Mouse (Mus musculus): Measurements from ENCODE around the gene Ciapin1.

Ciapin1 gene

DNA sequence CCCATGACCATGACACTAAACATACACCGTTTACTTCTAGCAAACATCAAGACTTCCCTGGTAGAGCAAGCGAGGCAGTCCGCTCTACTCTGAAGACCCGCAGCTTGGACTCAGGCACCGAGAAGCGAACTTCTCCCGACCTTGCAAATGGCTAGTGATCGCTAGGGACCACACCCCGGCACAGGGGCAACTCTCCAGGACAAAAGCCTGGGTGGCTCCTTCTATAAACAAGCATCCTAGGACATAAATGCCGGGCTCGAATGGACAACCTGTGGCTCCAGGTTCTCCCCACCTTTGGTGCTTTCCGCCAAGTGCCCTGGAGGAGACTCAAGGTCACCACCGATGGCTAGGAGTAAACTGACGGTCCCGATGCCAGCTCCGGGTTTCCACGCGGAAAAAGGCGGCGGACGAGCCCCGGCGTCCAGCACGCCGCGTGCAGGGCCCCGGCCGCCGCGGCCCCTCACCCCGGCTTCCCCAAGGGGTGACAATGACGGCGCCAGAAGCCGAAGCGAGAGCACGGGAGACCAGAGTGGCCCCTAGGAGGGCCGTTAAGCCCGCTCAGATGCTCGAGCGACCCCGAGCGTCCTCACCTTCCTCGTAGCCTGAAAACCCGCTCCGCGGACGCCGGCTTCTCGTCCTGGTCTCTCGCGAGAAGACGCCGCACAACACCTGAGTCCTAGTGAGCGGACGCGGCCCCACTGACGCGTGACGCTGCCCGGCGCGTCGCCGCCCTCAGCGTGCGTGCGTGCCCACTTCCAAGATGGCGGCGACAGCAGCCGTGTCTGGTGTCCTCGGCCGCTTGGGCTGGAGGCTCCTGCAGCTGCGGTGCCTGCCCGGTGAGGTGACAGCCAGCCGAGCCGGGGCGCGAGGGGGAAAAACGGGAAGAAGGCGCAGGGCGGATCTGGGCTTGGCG is at the start of gene Ciapin1, which contains the start of gene Coq9:
Ciapin1 (minus strand) TSS at position 697 of the 913 bp plus-strand sequence.
Coq9 (plus strand) TSS at position 660 of the 913 bp plus-strand sequence.
- in situ Hi-C loops (cut with MboI, MseI), result no loop called here

DNA sequence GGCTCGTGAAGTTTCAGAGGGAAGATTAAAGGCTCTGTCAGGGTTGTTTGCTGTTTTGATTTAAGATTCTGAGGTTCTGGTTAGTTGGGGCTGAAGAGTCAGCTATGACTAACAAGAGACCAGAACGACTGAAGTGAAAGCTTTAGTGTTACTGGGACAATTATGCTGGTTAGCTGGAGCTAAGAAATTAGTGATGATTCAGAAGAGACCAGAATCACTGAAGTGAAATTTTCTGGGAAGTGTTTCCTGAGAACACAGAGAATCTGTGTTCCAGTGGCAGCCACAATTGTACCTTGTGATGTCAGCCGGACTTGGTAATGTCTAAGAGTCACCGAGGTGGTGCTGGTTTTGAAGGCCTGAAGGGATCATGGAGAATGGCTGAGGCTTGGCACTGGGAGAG is 42.6 kb upstream of the Ciapin1 start:
- in situ Hi-C loops (cut with MboI, MseI), result no loop called here

- in situ Hi-C loops (cut with MboI, MseI), result no loop called here
Measured at GRCm38 (mm10) chr8:94876820-94877219, 38.7 kb upstream of the Ciapin1 start.

GRCm38 (mm10) chr8:94876197-94876730 is 38.1 kb upstream of the Ciapin1 start, which contains the start of gene Dok4:
Gene Dok4, minus strand, starts transcription at chr8:94876330.
- in situ Hi-C loops (cut with MboI, MseI), result no loop called here

- in situ Hi-C loops (cut with MboI, MseI), result no loop called here
Measured at GRCm38 (mm10) chr8:94875871-94876150, 37.7 kb upstream of the Ciapin1 start.

DNA sequence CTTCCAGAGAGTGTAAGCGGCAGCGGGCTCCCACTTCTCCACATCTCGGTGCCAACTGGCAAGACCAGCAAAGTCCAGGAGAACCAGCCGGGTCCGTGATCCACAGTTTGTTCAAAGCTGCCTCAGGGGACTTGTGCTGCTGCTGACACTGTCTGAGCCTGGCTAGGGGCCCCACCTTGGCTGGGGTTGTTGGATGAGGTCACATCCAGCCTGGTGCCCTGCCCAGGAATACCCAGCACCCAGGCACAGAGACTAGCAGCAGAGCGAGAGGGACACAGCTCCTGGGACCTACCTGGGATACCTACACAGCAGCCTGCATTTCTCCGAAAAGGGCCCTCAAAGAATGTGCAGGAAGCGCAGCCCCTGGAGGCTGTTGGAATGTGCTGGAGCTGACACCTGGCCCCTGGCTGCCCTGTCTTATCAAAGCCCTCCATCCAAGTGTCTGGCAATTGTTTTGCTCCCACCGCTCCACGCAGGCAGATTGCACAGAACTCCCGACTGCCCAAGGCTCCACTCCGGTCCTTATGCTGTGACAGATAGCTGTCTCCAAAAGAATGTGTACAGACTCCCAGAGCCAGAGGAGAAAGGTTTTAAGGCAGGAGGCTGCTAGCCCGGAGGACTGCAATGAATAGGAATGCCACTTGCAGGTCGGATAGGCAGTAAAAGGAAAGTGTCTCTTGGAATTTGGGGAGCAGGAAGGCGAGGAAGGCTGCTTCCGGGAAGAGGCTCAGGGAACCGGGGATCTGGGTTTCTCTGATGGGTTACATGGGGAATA is 37.1 kb upstream of the Ciapin1 start:
- in situ Hi-C loops (cut with MboI, MseI), result no loop called here

DNA sequence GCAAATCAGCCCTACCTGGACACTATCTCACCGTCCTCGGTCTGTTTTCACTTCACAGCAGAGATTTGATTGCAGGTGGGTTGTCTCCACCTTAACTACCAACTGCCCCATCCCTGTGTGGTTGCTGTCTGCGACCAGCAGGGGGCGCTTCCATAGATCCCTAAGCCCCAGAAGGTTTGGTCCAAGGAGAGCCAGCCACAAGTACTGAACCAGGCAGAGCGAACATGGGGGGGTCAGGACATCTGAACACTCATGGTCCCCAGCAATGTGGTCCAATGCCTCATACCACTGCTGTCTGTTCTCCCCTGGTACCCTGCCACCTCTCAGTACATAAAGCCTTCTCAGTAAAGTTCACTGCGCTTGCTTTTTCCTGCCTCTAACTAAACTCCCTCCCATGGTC is 36.2 kb upstream of the Ciapin1 start:
- in situ Hi-C loops (cut with MboI, MseI), result no loop called here

DNA sequence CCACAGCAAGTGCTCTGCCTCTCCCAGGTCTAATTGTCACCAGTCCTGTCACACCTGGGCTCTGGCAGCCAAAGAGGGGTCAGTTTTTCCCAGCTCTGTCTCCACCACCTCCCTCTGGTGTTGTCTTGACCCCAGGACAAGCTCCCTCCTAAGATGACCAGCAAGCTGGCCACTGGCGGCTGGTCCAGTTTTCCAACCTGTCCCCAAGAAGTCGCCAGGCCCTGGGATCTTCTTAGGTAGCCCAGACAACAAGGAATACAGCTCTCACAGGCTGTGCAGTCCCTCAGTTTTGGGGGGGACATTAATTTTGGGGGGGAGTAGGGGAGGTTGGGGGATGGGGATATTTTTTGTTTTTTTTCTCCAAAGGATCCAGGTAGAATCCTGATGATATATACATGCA is 34.4 kb upstream of the Ciapin1 start:
- in situ Hi-C loops (cut with MboI, MseI), result no loop called here

DNA sequence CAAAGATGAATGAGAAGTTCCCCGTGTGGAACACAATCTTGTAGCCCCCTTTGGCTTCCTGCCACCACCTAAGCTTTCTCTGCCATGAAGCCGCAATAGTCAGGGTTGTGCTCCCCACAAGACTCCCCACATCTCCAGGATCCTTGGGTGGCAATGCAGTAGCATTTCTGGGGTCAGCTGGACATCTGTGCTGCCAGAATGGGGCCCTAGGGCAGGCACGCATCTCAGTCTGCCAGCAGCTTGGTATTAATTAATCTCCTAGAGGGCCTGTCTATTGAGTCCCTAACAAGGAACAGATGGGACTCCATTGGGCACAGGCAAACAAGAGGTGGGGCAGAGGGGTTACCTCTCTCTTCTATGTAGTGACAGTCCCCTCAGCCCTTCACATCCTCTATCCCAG is 34.0 kb upstream of the Ciapin1 start:
- in situ Hi-C loops (cut with MboI, MseI), result no loop called here

DNA sequence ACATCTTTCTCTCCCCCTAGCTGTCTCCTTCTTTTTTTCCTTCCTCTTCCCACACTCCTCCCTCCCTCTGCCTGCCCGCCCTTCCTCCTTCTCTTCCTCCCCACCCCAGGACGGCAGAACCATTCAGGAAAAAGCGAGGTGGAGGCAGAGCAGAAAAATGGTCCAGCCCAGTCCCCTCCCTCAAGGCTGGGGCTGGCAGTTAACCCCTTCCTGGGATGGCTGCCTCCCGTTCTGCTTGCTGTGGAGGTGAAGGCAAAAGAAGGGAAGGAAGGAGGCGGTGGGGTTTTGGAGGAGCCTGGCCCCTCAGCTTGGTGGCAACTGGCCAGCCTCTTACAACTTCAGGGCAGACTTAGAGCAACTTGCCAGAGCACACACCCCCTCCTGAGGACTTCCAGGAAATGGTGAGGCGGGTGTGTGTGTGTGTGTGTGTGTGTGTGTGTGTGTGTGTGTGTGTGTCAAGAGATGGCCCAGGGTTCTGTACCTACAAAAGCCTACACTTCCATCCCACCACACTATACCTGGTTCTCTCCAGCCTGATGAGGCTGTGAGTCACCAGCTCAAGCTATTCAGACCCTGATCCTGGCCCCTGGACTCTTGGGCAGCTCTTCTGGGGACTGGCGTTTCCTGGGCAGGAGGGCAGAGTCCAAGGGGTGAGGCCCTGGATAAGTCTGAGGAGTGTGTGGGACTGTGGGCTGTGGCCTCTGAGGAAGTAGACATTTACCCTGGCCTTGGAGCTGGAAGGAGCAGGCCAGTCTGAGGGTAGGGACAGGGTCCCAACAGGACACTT is 33.1 kb upstream of the Ciapin1 start:
- in situ Hi-C loops (cut with MboI, MseI), result no loop called here

GRCm38 (mm10) chr8:94870474-94871107 is 32.4 kb upstream of the Ciapin1 start:
- in situ Hi-C loops (cut with MboI, MseI), result no loop called here

DNA sequence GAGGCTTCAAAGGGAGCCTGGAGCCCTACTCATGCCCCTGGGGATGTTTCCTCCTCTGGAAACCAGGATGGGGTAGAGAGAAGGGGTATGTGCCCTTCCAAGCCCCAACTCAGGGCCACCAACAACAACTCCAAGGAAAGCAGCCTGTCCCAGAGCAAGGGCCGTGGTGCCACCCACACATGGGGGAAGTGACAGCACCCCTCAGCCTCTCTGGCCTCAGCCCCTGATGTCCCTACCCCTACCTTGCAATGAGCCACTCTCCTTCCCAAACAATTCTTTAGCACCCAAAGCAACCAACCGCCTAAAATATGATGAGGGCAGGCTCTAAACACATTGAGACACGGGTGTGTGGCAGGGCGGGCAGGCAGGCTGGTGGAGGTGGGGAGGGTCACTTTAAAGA is 31.8 kb upstream of the Ciapin1 start:
- in situ Hi-C loops (cut with MboI, MseI), result no loop called here

DNA sequence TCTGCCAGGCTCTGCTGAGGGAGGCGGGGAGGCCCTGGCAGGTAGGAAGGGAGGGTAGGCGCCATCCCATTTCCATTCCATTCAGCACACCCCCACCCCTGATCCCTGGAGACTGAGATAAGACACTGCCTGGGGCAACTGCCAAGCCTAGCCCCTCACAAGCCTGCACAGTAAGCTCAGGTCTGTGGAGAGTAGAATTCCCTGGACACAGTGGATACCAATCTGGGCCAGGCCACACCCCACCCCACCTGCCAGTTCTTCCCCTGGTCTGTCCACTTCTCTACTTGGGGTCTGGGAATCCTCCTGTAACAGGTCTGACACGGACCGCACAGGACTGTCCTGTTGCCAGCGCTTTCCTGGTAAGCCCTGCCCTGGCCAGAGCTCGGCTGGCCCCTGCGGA is 31.0 kb upstream of the Ciapin1 start:
- in situ Hi-C loops (cut with MboI, MseI), result no loop called here

DNA sequence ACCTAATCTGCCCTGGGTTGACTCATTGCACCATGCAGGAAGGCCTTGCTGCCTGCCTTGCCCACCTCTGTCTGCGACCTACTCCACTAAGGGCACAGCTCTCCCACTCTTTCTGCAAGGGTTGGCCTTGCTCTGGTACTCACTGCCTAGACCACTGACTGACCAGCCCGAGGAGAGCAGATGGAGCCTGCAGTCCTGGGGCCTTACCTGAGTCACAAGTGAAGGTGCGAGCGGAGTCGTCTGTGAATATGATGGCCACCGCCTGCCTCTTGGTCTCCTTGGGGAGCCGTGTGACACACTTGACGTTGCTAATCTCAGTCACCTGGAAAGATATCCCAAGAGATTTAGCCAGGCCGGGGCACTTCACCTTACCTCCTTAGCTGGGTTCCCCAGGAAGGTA is 28.8 kb upstream of the Ciapin1 start:
- in situ Hi-C loops (cut with MboI, MseI), result no loop called here

- in situ Hi-C loops (cut with MboI, MseI), result no loop called here
Measured at GRCm38 (mm10) chr8:94865292-94865691, 27.1 kb upstream of the Ciapin1 start.

DNA sequence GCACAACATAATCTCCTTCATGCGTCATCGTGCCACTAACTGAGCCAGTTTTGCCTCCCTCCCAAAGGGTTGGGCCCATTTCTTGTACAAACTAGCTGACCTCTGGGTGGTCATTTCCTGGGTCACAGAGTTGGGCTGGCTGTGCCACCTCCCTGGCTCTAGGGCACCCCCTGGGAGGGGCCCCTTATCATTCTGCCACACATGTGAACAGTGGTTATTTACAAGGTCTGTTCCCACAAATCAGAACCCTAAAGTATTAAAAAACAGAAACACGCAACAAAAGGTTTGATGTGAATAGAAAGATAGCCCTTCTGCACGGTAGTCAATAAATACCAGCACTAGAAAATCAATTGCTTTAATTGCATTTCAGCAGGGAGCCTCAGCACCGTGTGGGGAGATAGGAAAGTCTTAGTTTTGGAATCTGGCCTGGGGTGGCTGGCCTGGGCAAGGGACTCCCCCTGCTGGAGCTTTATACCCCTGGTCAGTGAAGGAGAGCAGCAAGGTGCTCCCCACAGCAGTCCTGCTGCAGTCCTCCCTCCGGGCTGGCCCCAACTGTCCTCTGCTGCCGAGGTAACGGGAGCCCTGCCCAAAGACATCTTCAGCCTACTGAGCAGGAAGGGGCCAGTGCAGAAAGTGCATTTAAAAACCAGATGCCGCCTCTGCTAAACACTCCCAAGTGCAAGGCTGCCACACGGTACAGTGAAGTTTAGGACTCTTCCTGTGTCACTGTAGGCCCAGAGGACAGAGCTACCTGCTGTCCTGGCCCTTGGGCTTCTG is 25.9 kb upstream of the Ciapin1 start:
- in situ Hi-C loops (cut with MboI, MseI), result no loop called here

DNA sequence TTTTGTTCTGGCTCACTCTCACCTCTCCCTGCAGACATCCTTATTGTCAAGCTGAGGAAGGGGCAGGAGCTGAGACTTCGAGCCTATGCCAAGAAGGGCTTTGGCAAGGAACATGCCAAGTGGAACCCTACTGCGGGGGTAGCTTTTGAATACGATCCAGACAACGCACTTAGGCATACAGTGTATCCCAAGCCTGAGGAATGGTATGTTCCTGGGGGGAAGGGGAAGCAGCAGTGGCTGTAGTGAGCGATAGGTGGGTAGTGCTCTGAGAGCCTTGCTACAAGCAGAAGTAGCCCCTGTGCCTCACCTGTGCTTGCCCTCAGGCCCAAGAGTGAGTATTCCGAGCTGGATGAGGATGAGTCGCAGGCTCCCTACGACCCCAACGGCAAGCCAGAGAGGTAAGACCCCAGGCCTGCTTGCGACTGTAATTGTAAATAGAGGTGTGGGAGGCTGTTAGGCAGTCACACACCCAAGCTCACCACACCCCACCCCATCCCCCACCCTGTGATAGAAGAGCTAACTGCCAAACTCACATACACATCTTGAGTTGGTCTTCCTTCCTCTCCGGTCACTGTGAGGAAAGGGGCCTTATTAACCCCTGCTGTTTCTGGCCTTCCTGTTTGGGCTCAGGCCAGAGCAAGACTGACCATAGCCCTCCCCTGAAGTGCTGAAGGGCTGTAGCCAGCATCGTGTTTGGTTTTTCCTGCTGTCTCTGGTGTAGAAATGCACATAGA is 24.5 kb upstream of the Ciapin1 start:
- in situ Hi-C loops (cut with MboI, MseI), result no loop called here

- in situ Hi-C loops (cut with MboI, MseI), result no loop called here
Measured at GRCm38 (mm10) chr8:94861352-94861910, 23.3 kb upstream of the Ciapin1 start.

GRCm38 (mm10) chr8:94857346-94858173 is 19.4 kb upstream of the Ciapin1 start, which contains the start of gene Polr2c:
Gene Polr2c, plus strand, starts transcription at chr8:94857450.
- in situ Hi-C loops (cut with MboI, MseI), result no loop called here
